Mouse (Mus musculus) ES-E14 (cell line): ENCODE data around the gene Rab40c.

ENCODE experiments used
- CHD2 ChIP-seq: IDR thresholded peaks from 2 replicates; pipeline ENCODE4 v1.6.1; 2014; ENCODE audit warnings: mild to moderate bottlenecking, low read depth, low read length, inconsistent platforms
- HCFC1 ChIP-seq: IDR thresholded peaks from 2 replicates; pipeline ENCODE4 v1.6.1; 2012; ENCODE audit warnings: low read length, inconsistent platforms, borderline replicate concordance; ENCODE audit not compliant: insufficient read depth
- MAFK ChIP-seq: IDR thresholded peaks from 2 replicates; pipeline ENCODE4 v1.6.1; 2014; ENCODE audit warnings: mild to moderate bottlenecking, low read depth, low read length, inconsistent platforms; ENCODE audit not compliant: insufficient read depth
- ZC3H11A ChIP-seq: IDR thresholded peaks from 2 replicates; pipeline ENCODE4 v1.6.1; 2012; ENCODE audit warnings: low read depth, mild to moderate bottlenecking, inconsistent platforms, low read length, borderline replicate concordance
- ZNF384 ChIP-seq: IDR thresholded peaks from 2 replicates; pipeline ENCODE4 v1.6.1; 2012; ENCODE audit warnings: low read depth, low read length, inconsistent platforms

DNA sequence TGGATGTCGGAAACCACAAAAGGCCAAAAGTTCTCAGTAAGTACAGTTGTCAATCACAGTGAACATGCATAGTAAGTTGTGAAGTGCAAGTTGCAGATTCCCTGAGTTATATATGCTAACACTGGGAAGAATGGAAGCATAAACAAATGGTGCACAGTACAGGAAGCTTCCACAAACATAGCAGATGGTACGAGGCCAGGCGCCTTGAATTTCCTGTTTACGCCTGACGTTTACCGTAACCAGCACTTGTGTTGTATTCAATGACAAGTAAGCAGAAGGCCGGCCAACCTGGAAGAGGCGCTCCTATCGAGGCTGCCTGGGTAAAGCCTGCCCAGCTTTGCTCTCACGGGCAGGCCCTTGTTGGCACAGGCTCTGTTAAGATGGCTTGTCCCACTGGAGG lies 32.1 kb downstream of the Rab40c start:
- TF ChIP-seq ZNF384: no peak
- TF ChIP-seq CHD2: no peak
- no peak for TF ChIP-seq MAFK
- no peak for TF ChIP-seq HCFC1
- no peak for TF ChIP-seq ZC3H11A
